Mouse (Mus musculus): ENCODE data around the gene Sval2. TPM values are rescaled to one million over a fixed set of nuclear protein-coding genes. Genes with fewer than 3 reads are reported as not detected.

Sval2 gene
- not detected in 2 replicates for polyA plus RNA-seq (2015; fragmentation: Nextera tagmentation; extraction: Ambion mirVana)

DNA sequence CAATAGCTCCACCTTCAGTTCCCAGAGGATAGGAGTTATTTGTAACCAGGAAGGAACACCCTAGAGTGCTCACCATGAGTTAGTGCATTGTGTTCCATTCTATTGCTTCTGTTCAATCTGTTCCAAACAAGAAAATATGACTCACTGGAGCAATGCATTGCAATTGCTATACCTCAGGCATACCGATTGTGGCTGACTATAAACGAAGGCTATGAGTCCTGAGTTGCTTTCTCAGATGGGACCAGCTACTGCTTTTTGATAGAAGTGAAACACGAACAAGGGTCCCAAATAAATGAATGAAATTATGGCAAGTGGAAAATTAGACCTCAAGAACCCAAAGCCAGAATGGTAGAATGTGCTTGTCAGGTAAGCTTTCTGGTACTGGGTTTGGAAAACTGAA, at the start of gene Sval2:
Gene Sval2, plus strand, starts transcription at position 301 of the 400 bp plus-strand sequence.
- 85% methylated on average over 3 of the region's 3 CpGs for WGBS
- H3K9ac ChIP-seq (replicated peaks): no peak within 1 kb of the TSS

DNA sequence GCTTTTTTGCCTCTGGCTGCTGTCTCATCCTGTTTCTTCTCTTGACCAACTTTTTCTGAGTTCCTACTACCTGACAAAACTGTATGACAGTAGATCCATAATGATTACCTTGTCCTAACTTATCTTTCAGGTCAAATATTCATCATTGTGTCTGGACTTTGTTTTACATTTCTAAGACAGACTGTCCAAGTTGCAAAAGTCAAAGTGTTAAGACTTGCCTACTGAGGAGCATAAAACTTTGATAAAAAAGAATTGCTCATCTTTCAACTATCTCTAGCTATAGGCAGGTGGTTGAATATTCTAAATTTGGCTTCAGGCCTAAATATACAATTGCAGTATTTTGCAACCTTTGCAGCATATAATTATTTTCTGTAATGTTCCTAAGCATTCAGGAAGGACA, 28.7 kb upstream of the Sval2 start:
- ATAC-seq (replicated peaks): no peak
- no peaks in the 10 kb centered on the region for H3K4me1 ChIP-seq
- H3K27me3 ChIP-seq: no peaks in the 10 kb centered on the region

More for the DNA sequence above, at the start of gene Sval2:
- Histone ChIP-seq H3K27me3 (no peaks in the 10 kb centered on the region), H3K27ac (replicated peaks) (no peak within 1 kb of the TSS), H3K4me1 (no peaks in the 10 kb centered on the region), H3K4me3 (no peak within 1 kb of the TSS), H3K36me3 (no peaks in the 10 kb centered on the region), H3K4me2 (replicated peaks) (no peak within 1 kb of the TSS), H3K9me3 (no peaks in the 10 kb centered on the region)
- ATAC-seq (replicated peaks): no peak

DNA sequence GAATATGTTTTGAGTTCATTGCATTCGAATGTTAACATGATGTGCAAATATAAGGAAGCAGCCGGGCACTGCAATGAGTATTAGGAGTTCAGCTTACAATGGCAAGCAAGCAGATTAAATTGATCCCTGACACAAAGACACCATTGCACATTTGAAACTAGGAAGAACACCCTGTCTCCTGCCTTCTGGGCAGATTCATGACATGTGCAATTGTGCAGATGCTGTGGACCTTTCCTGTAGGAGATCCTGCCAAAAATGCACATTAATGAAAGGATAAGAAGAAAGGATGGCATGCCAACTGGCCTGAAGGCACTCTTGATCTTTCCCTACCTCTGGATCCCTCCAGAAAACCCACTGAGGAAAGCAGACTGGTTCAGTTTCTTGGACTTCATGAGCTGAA, 23.3 kb upstream of the Sval2 start:
- no peak overlapping the region for H3K9ac ChIP-seq (replicated peaks)

More for the DNA sequence above, 28.7 kb upstream of the Sval2 start:
- H3K9me3 ChIP-seq: no peaks in the 10 kb centered on the region
- no peak overlapping the region for H3K27ac ChIP-seq (replicated peaks)
- H3K4me2 ChIP-seq (replicated peaks): no peak overlapping the region
- H3K4me3 ChIP-seq: no peak overlapping the region
- no peak overlapping the region for H3K9ac ChIP-seq (replicated peaks)
- no peaks in the 10 kb centered on the region for H3K36me3 ChIP-seq

DNA sequence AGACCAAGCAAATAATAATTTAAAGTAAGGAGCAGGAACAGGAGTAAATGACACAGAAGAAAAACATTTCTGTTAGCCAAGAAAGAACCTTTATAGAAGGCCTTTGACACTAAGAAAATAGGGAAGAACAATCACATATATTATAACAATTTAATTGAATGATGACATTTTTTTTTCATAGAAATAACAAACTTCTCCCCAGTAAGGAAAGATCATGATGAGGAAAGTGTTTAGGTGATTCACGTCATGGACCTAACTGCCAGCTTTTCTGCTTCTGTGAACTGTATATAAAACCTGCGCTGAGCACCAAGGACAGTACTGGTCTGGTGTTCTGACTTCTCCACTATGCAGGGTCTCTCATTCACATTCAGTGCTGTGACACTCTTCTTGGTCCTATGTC, 5.6 kb upstream of the Sval2 start, which contains the start of gene Pip:
Gene Pip, plus strand, starts transcription at position 301 of the 400 bp plus-strand sequence.
- 82% methylated on average over 2 of the region's 2 CpGs for WGBS
- no peaks in the 10 kb centered on the region for H3K36me3 ChIP-seq
- H3K9me3 ChIP-seq: no peaks in the 10 kb centered on the region
- no peak within 1 kb of the TSS for H3K9ac ChIP-seq (replicated peaks)
- no peak within 1 kb of the TSS for H3K27ac ChIP-seq (replicated peaks)
- H3K4me2 ChIP-seq (replicated peaks): no peak within 1 kb of the TSS
- H3K4me3 ChIP-seq: no peak within 1 kb of the TSS
- H3K4me1 ChIP-seq: no peaks in the 10 kb centered on the region
- no peaks in the 10 kb centered on the region for H3K27me3 ChIP-seq
- no peak for ATAC-seq (replicated peaks)

More for the DNA sequence above, 23.3 kb upstream of the Sval2 start:
- ATAC-seq (replicated peaks): no peak
- no peaks in the 10 kb centered on the region for H3K4me1 ChIP-seq
- H3K36me3 ChIP-seq: no peaks in the 10 kb centered on the region
- H3K4me3 ChIP-seq: no peak overlapping the region
- H3K4me2 ChIP-seq (replicated peaks): no peak overlapping the region
- WGBS: 87% methylated on average over 2 of the region's 2 CpGs
- H3K27ac ChIP-seq (replicated peaks): no peak overlapping the region
- no peaks in the 10 kb centered on the region for H3K9me3 ChIP-seq
- no peaks in the 10 kb centered on the region for H3K27me3 ChIP-seq

DNA sequence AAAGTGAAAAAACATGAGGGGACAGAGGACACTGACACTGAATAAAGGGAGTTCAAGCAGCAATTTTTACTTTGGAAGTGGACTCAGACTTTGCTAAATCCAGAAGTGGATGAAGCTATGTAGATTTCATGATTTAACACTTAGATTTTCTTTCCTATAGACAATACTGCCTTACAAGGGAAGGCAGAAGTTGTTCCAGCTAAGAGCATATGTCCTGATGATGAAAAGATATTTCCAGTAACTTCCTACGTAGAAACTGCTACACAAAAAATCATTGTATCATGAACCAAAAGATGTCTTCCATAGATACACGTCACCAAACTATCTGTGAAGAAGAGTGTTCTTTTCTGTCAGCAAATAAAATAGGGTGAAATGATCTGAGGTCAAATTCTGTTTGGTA, 11.2 kb downstream of the Sval2 start:
- ATAC-seq (replicated peaks): no peak
- Histone ChIP-seq H3K9ac (replicated peaks) (no peak overlapping the region), H3K27me3 (no peaks in the 10 kb centered on the region), H3K4me3 (no peak overlapping the region), H3K4me2 (replicated peaks) (no peak overlapping the region), H3K27ac (replicated peaks) (no peak overlapping the region), H3K4me1 (no peaks in the 10 kb centered on the region), H3K36me3 (no peaks in the 10 kb centered on the region), H3K9me3 (no peaks in the 10 kb centered on the region)
- 76% methylated on average over 2 of the region's 2 CpGs for WGBS

DNA sequence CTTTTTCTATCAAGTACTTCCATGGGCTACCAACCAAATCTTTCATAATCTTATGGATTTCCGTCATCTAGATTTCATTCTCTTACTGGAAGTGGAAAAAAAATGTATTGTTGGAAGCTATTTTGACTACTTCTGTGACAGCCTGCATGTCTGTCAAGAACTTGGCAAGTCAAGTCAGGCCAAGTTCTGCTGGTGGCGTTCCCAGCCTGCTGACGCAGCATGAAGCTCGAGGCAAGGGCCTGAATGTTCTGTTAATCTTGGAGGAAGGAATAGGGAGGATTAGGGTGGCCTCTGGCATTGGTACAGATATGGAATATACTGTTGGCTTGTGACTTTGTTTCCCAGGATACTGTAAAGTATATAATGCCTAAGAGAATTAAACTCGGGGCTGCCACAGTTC, 58.8 kb downstream of the Sval2 start:
- H3K27ac ChIP-seq (replicated peaks): no peak overlapping the region
- no peak overlapping the region for H3K9ac ChIP-seq (replicated peaks)
- 82% methylated on average over 5 of the region's 5 CpGs for WGBS
- no peaks in the 10 kb centered on the region for H3K27me3 ChIP-seq
- no peak for ATAC-seq (replicated peaks)
- H3K4me1 ChIP-seq: no peaks in the 10 kb centered on the region
- H3K9me3 ChIP-seq: no peaks in the 10 kb centered on the region
- H3K4me3 ChIP-seq: no peak overlapping the region
- H3K36me3 ChIP-seq: no peaks in the 10 kb centered on the region
- H3K4me2 ChIP-seq (replicated peaks): no peak overlapping the region

Other genes starting within 250 kb of the Sval2 start
- 33.2 and 34.6 TPM in 2 replicates for gene Ephb6, start 247.5 kb upstream of the Sval2 start, polyA plus RNA-seq (2015; fragmentation: Nextera tagmentation; extraction: Ambion mirVana)
- gene Trpv6, start 216.6 kb upstream of the Sval2 start, polyA plus RNA-seq (2015; fragmentation: Nextera tagmentation; extraction: Ambion mirVana): 0.46 and 0.52 TPM in 2 replicates
- not detected in 2 replicates for gene Trpv5, start 172.2 kb upstream of the Sval2 start, polyA plus RNA-seq (2015; fragmentation: Nextera tagmentation; extraction: Ambion mirVana)
- gene Llcfc1, start 168.6 kb upstream of the Sval2 start, polyA plus RNA-seq (2015; fragmentation: Nextera tagmentation; extraction: Ambion mirVana): not detected in 2 replicates
- gene Kel, start 148.7 kb upstream of the Sval2 start, polyA plus RNA-seq (2015; fragmentation: Nextera tagmentation; extraction: Ambion mirVana): 0.19 and 0.50 TPM in 2 replicates
- not detected in 2 replicates for gene Olfr459, start 77.8 kb upstream of the Sval2 start, polyA plus RNA-seq (2015; fragmentation: Nextera tagmentation; extraction: Ambion mirVana)
- not detected in 2 replicates for gene Pip, start 5.5 kb upstream of the Sval2 start, polyA plus RNA-seq (2015; fragmentation: Nextera tagmentation; extraction: Ambion mirVana)
- not detected in 2 replicates for gene Sval1, start 98.6 kb downstream of the Sval2 start, polyA plus RNA-seq (2015; fragmentation: Nextera tagmentation; extraction: Ambion mirVana)
- gene Sval3, start 115.2 kb downstream of the Sval2 start, polyA plus RNA-seq (2015; fragmentation: Nextera tagmentation; extraction: Ambion mirVana): not detected in 2 replicates
- gene Sva, start 185.4 kb downstream of the Sval2 start, polyA plus RNA-seq (2015; fragmentation: Nextera tagmentation; extraction: Ambion mirVana): not detected in 2 replicates